Mouse (Mus musculus): ENCODE measurements around the gene Wdr45b. TPM values are rescaled to one million over a fixed set of nuclear protein-coding genes. Genes with fewer than 3 reads are reported as not detected.

Wdr45b gene
- 83.0 and 85.1 TPM in 2 replicates for polyA plus RNA-seq (2015; fragmentation: Nextera tagmentation; extraction: Ambion mirVana)

GRCm38 (mm10) chr11:121354091-121354707 is at the start of gene Wdr45b:
TSS of gene Wdr45b (minus strand) at chr11:121354445.
- Histone ChIP-seq H3K27me3 (no peaks in the 10 kb centered on the region), H3K9me3 (no peaks in the 10 kb centered on the region), H3K9ac (peak within 1 kb of the TSS; percentile 95), H3K36me3 (no peaks in the 10 kb centered on the region), H3K4me3 (peak within 1 kb of the TSS; percentile 98), H3K27ac (replicated peaks) (peak within 1 kb of the TSS; percentile 93), H3K4me1 (replicated peaks) (peaks cover 21% of the 10 kb centered on the region), H3K4me2 (peak within 1 kb of the TSS; percentile 62)
- under 1% methylated on average over 68 of the region's 69 CpGs for WGBS
- peak; percentile 96 for ATAC-seq (ENCODE audit: low FRiP score, low read depth)

GRCm38 (mm10) chr11:121392405-121392804 is 38.2 kb upstream of the Wdr45b start:
- no peaks in the 10 kb centered on the region for H3K9me3 ChIP-seq
- H3K4me3 ChIP-seq: no peak overlapping the region
- H3K27ac ChIP-seq (replicated peaks): no peak overlapping the region
- no peak overlapping the region for H3K9ac ChIP-seq
- 95% methylated on average over 3 of the region's 3 CpGs for WGBS
- no peaks in the 10 kb centered on the region for H3K27me3 ChIP-seq
- ATAC-seq (ENCODE audit: low FRiP score, low read depth): no peak
- no peaks in the 10 kb centered on the region for H3K36me3 ChIP-seq
- peaks cover 10% of the 10 kb centered on the region for H3K4me1 ChIP-seq (replicated peaks)
- H3K4me2 ChIP-seq: no peak overlapping the region

- H3K9ac ChIP-seq: no peak overlapping the region
- ATAC-seq (ENCODE audit: low FRiP score, low read depth): no peak
- H3K4me1 ChIP-seq (replicated peaks): peaks cover 17% of the 10 kb centered on the region
- H3K36me3 ChIP-seq: no peaks in the 10 kb centered on the region
- no peak overlapping the region for H3K4me2 ChIP-seq
- H3K27me3 ChIP-seq: no peaks in the 10 kb centered on the region
- H3K27ac ChIP-seq (replicated peaks): no peak overlapping the region
- H3K4me3 ChIP-seq: no peak overlapping the region
- H3K9me3 ChIP-seq: no peaks in the 10 kb centered on the region
- 71% methylated on average over 3 of the region's 3 CpGs for WGBS
Measured at GRCm38 (mm10) chr11:121390793-121391192, 36.5 kb upstream of the Wdr45b start.

- ATAC-seq (ENCODE audit: low FRiP score, low read depth): no peak
Measured at GRCm38 (mm10) chr11:121388554-121388945, 34.3 kb upstream of the Wdr45b start.

GRCm38 (mm10) chr11:121387750-121388553 is 33.7 kb upstream of the Wdr45b start, which contains the start of gene Rab40b:
TSS of gene Rab40b (minus strand) at chr11:121388251.
- peak within 1 kb of the TSS; percentile 62 for H3K9ac ChIP-seq
- H3K4me2 ChIP-seq: peak within 1 kb of the TSS; percentile 79
- ATAC-seq (ENCODE audit: low FRiP score, low read depth): peak; percentile 99
- H3K9me3 ChIP-seq: no peaks in the 10 kb centered on the region
- peaks cover 17% of the 10 kb centered on the region for H3K4me1 ChIP-seq (replicated peaks)
- under 1% methylated on average over 61 of the region's 61 CpGs for WGBS
- H3K36me3 ChIP-seq: no peaks in the 10 kb centered on the region
- H3K4me3 ChIP-seq: peak within 1 kb of the TSS; percentile 71
- no peaks in the 10 kb centered on the region for H3K27me3 ChIP-seq
- peak within 1 kb of the TSS; percentile 69 for H3K27ac ChIP-seq (replicated peaks)

More at GRCm38 (mm10) chr11:121388554-121388945, 34.3 kb upstream of the Wdr45b start:
- Histone ChIP-seq H3K4me1 (replicated peaks) (peaks cover 17% of the 10 kb centered on the region), H3K27ac (replicated peaks) (no peak overlapping the region), H3K9me3 (no peaks in the 10 kb centered on the region), H3K36me3 (no peaks in the 10 kb centered on the region), H3K27me3 (no peaks in the 10 kb centered on the region), H3K9ac (no peak overlapping the region), H3K4me2 (peak overlapping the region; percentile 79), H3K4me3 (peak overlapping the region; percentile 71)
- 8% methylated on average over 6 of the region's 6 CpGs for WGBS

GRCm38 (mm10) chr11:121380294-121380693 is 26.0 kb upstream of the Wdr45b start:
- no peaks in the 10 kb centered on the region for H3K27me3 ChIP-seq
- no peak overlapping the region for H3K9ac ChIP-seq
- no peaks in the 10 kb centered on the region for H3K9me3 ChIP-seq
- H3K4me1 ChIP-seq (replicated peaks): no peaks in the 10 kb centered on the region
- H3K27ac ChIP-seq (replicated peaks): no peak overlapping the region
- ATAC-seq (ENCODE audit: low FRiP score, low read depth): no peak
- 12% methylated on average over 6 of the region's 6 CpGs for WGBS
- no peak overlapping the region for H3K4me3 ChIP-seq
- no peak overlapping the region for H3K4me2 ChIP-seq
- no peaks in the 10 kb centered on the region for H3K36me3 ChIP-seq

- no peak overlapping the region for H3K27ac ChIP-seq (replicated peaks)
- no peak for ATAC-seq (ENCODE audit: low FRiP score, low read depth)
- H3K4me3 ChIP-seq: no peak overlapping the region
- H3K4me2 ChIP-seq: no peak overlapping the region
- no peak overlapping the region for H3K9ac ChIP-seq
- H3K36me3 ChIP-seq: no peaks in the 10 kb centered on the region
- H3K27me3 ChIP-seq: no peaks in the 10 kb centered on the region
- H3K4me1 ChIP-seq (replicated peaks): no peaks in the 10 kb centered on the region
- no peaks in the 10 kb centered on the region for H3K9me3 ChIP-seq
Measured at GRCm38 (mm10) chr11:121378644-121379043, 24.4 kb upstream of the Wdr45b start.

GRCm38 (mm10) chr11:121373305-121373704 is 19.1 kb upstream of the Wdr45b start:
- Histone ChIP-seq H3K27me3 (no peaks in the 10 kb centered on the region), H3K27ac (replicated peaks) (no peak overlapping the region), H3K4me2 (no peak overlapping the region), H3K9me3 (no peaks in the 10 kb centered on the region), H3K4me1 (replicated peaks) (no peaks in the 10 kb centered on the region), H3K4me3 (no peak overlapping the region), H3K9ac (no peak overlapping the region), H3K36me3 (no peaks in the 10 kb centered on the region)
- WGBS: 82% methylated on average over 6 of the region's 6 CpGs
- no peak for ATAC-seq (ENCODE audit: low FRiP score, low read depth)

- WGBS: 87% methylated on average over 6 of the region's 6 CpGs
- H3K4me1 ChIP-seq (replicated peaks): no peaks in the 10 kb centered on the region
- H3K36me3 ChIP-seq: no peaks in the 10 kb centered on the region
- ATAC-seq (ENCODE audit: low FRiP score, low read depth): no peak
- H3K4me2 ChIP-seq: no peak overlapping the region
- no peaks in the 10 kb centered on the region for H3K9me3 ChIP-seq
- no peak overlapping the region for H3K4me3 ChIP-seq
- H3K9ac ChIP-seq: no peak overlapping the region
- no peak overlapping the region for H3K27ac ChIP-seq (replicated peaks)
- H3K27me3 ChIP-seq: no peaks in the 10 kb centered on the region
Measured at GRCm38 (mm10) chr11:121370337-121370994, 16.2 kb upstream of the Wdr45b start.

- Histone ChIP-seq H3K9me3 (no peaks in the 10 kb centered on the region), H3K9ac (no peak overlapping the region), H3K4me3 (no peak overlapping the region), H3K4me1 (replicated peaks) (no peaks in the 10 kb centered on the region), H3K27ac (replicated peaks) (no peak overlapping the region), H3K36me3 (no peaks in the 10 kb centered on the region), H3K27me3 (no peaks in the 10 kb centered on the region), H3K4me2 (no peak overlapping the region)
- 60% methylated on average over 6 of the region's 6 CpGs for WGBS
- no peak for ATAC-seq (ENCODE audit: low FRiP score, low read depth)
Measured at GRCm38 (mm10) chr11:121369622-121370021, 15.4 kb upstream of the Wdr45b start.

GRCm38 (mm10) chr11:121368731-121369130 is 14.5 kb upstream of the Wdr45b start:
- H3K9me3 ChIP-seq: no peaks in the 10 kb centered on the region
- H3K4me3 ChIP-seq: no peak overlapping the region
- no peaks in the 10 kb centered on the region for H3K4me1 ChIP-seq (replicated peaks)
- ATAC-seq (ENCODE audit: low FRiP score, low read depth): no peak
- H3K4me2 ChIP-seq: no peak overlapping the region
- no peaks in the 10 kb centered on the region for H3K27me3 ChIP-seq
- no peak overlapping the region for H3K9ac ChIP-seq
- 76% methylated on average over 1 of the region's 1 CpGs for WGBS
- H3K27ac ChIP-seq (replicated peaks): no peak overlapping the region
- H3K36me3 ChIP-seq: no peaks in the 10 kb centered on the region

- no peaks in the 10 kb centered on the region for H3K4me1 ChIP-seq (replicated peaks)
- WGBS: 66% methylated on average over 5 of the region's 5 CpGs
- H3K27me3 ChIP-seq: no peaks in the 10 kb centered on the region
- H3K36me3 ChIP-seq: no peaks in the 10 kb centered on the region
- ATAC-seq (ENCODE audit: low FRiP score, low read depth): no peak
- no peak overlapping the region for H3K4me2 ChIP-seq
- no peak overlapping the region for H3K4me3 ChIP-seq
- no peak overlapping the region for H3K27ac ChIP-seq (replicated peaks)
- H3K9me3 ChIP-seq: no peaks in the 10 kb centered on the region
- H3K9ac ChIP-seq: no peak overlapping the region
Measured at GRCm38 (mm10) chr11:121367170-121367707, 13.0 kb upstream of the Wdr45b start.

Measured in hindbrain, embryonic 15.5 days (tissue).